Mouse (Mus musculus): ENCODE data around the gene Map3k9. TPM values are rescaled to one million over a fixed set of nuclear protein-coding genes. Genes with fewer than 3 reads are reported as not detected.

Gene Map3k9
- total and polyA plus RNA-seq, 3 experiments, result 0.11 to 0.53 TPM; not detected in 1

DNA sequence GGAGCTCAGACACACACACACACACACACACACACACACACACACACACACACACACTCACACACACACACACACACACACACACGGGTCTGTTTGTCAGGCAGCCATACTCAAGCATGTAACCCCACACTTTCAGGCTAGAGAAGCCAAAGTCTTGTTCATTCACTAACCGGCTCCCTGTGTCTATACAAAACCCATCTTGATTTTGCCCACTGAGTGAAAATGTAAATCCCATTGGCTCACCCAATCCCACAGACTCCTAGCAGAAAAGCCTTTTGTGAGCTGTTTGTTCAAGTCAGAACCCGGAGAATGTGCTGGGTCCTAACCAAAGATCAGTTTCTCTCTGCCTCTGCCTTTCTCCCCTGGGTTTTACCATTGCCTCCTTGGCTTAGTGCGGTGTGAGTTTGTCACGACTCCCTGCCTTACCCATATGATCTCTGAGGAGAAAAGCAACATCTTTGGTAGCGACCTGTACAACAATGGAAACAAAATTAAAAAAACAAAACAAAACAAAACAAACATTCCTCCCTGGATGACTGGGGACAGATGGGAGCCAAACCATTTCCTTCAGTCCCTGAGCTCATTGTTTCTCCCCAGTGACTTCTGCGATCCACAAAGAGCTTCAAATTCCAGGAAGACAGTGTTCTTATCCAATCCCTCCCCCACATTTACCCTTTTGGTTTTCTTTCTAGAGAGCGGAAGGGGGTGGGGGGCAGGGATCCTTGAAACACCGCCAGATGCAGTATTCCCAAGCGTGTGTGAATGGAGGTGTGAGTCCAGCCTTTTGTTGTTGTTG is 35.6 kb upstream of the Map3k9 start:
- DNase-seq (ENCODE audit: low spot score) (no peak), ATAC-seq (ENCODE audit: extremely low read depth, insufficient number of reproducible peaks, low FRiP score, poor library complexity, severe bottlenecking) (no peak)
- Histone ChIP-seq H3K4me1 (ENCODE audit: insufficient read depth, low read depth, low read length) (no peaks in the 10 kb centered on the region), H3K36me3 (replicated peaks) (no peaks in the 10 kb centered on the region), H3K9me3 (replicated peaks) (no peaks in the 10 kb centered on the region), H3K4me3 (ENCODE audit: low read depth, low read length) (no peak overlapping the region), H3K27me3 (ENCODE audit: insufficient read depth, low read length) (peaks cover 2% of the 10 kb centered on the region; the same call in 1 of the 2 replicates)
- TF ChIP-seq GATA1 (IDR thresholded peaks at IDR 0.05; ENCODE audit: borderline replicate concordance, low read length), result no peak
- no peak for TF ChIP-seq GATA2 (IDR thresholded peaks at IDR 0.05; ENCODE audit: borderline replicate concordance, low read depth, low read length)
- no peak for TF ChIP-seq CTCF (IDR thresholded peaks at IDR 0.05; ENCODE audit: low read depth, low read length)
- TF ChIP-seq POLR2AphosphoS5 (IDR thresholded peaks at IDR 0.05; ENCODE audit: insufficient replicate concordance, low read depth, low read length), result no peak
- TF ChIP-seq TAL1 (conservative IDR thresholded peaks at IDR 0.05; ENCODE audit: low read depth, low read length), result no peak

DNA sequence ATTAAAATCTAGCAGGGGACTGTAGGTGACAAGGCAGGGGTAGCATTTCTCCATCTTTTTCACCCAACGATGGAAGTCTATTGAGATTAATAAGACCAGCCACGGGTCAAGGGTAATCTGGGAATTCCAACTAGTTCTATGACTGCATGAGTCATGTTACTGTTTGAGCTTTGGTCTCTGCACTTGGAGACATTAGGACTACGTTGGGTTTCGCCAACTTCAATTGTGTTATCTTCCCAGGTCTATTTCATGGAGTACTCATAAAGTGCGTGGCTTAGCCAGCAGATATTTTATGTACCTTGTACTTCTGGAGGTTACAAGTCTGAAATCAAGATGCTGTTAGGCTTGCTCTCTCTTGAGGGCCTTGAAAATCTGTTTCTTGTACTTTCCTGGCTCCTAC is 33.8 kb upstream of the Map3k9 start:
- no peak for ATAC-seq (ENCODE audit: extremely low read depth, insufficient number of reproducible peaks, low FRiP score, poor library complexity, severe bottlenecking)
- Histone ChIP-seq H3K4me3 (ENCODE audit: low read depth, low read length) (no peak overlapping the region), H3K9me3 (replicated peaks) (no peaks in the 10 kb centered on the region), H3K36me3 (replicated peaks) (no peaks in the 10 kb centered on the region), H3K27me3 (ENCODE audit: insufficient read depth, low read length) (peaks cover 2% of the 10 kb centered on the region), H3K4me1 (ENCODE audit: insufficient read depth, low read depth, low read length) (no peaks in the 10 kb centered on the region)
- TF ChIP-seq POLR2AphosphoS5 (IDR thresholded peaks at IDR 0.05; ENCODE audit: insufficient replicate concordance, low read depth, low read length) (no peak), TAL1 (conservative IDR thresholded peaks at IDR 0.05; ENCODE audit: low read depth, low read length) (no peak), CTCF (IDR thresholded peaks at IDR 0.05; ENCODE audit: low read depth, low read length) (no peak), GATA2 (IDR thresholded peaks at IDR 0.05; ENCODE audit: borderline replicate concordance, low read depth, low read length) (no peak), GATA1 (IDR thresholded peaks at IDR 0.05; ENCODE audit: borderline replicate concordance, low read length) (no peak)
- DNase-seq (ENCODE audit: low spot score), result no peak

DNA sequence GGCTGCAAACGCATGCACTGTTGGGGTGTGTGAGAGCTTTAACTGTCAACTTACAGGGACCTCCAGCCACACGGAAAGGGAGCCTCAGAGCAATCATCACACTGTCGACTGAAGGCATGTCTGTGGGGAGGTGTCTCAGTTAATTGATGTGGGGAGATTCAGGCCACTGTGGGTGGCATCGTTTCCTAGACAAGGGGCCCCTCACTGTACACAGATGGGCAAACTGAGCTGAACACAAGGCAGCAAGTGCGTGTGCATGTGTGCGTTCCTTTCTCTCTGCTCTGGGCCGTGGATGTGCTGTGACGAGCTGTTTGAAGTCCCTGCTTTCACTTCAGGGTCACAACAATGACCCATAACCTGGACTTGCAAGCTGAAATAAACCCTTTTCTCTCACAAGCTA is 29.4 kb upstream of the Map3k9 start:
- H3K4me3 ChIP-seq (ENCODE audit: low read depth, low read length), result no peak overlapping the region
- no peaks in the 10 kb centered on the region for H3K9me3 ChIP-seq (replicated peaks)
- H3K4me1 ChIP-seq (ENCODE audit: insufficient read depth, low read depth, low read length), result no peaks in the 10 kb centered on the region
- ATAC-seq (ENCODE audit: extremely low read depth, insufficient number of reproducible peaks, low FRiP score, poor library complexity, severe bottlenecking) (no peak), DNase-seq (ENCODE audit: low spot score) (no peak)
- no peak for TF ChIP-seq GATA1 (IDR thresholded peaks at IDR 0.05; ENCODE audit: borderline replicate concordance, low read length)
- TF ChIP-seq CTCF (IDR thresholded peaks at IDR 0.05; ENCODE audit: low read depth, low read length), result no peak
- TF ChIP-seq POLR2AphosphoS5 (IDR thresholded peaks at IDR 0.05; ENCODE audit: insufficient replicate concordance, low read depth, low read length), result no peak
- TF ChIP-seq TAL1 (conservative IDR thresholded peaks at IDR 0.05; ENCODE audit: low read depth, low read length), result no peak
- no peak for TF ChIP-seq GATA2 (IDR thresholded peaks at IDR 0.05; ENCODE audit: borderline replicate concordance, low read depth, low read length)
- peaks cover 9% of the 10 kb centered on the region for H3K27me3 ChIP-seq (ENCODE audit: insufficient read depth, low read length)
- H3K36me3 ChIP-seq (replicated peaks), result no peaks in the 10 kb centered on the region

DNA sequence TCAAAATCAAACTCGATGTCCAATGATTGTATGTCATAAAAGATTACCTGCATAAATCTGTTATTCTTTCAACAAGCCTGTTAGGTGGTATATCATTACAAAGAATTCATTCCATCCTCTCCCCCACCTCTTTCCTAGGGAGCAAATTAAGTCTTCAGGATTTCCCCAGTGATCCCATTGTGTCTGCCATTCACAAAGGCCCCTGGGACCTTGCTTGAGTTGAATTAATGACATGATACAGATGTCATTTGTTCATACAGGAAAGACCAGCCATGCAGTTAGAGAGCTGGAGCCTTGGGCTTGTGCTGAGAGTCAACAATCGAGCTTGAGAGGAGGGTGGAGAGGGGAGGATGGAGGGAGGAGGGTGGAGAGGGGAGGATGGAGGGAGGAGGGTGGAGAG is 27.6 kb upstream of the Map3k9 start:
- Histone ChIP-seq H3K27me3 (ENCODE audit: insufficient read depth, low read length) (peaks cover 7% of the 10 kb centered on the region), H3K4me3 (ENCODE audit: low read depth, low read length) (no peak overlapping the region), H3K9me3 (replicated peaks) (no peaks in the 10 kb centered on the region), H3K4me1 (ENCODE audit: insufficient read depth, low read depth, low read length) (no peaks in the 10 kb centered on the region), H3K36me3 (replicated peaks) (no peaks in the 10 kb centered on the region)
- TF ChIP-seq GATA2 (IDR thresholded peaks at IDR 0.05; ENCODE audit: borderline replicate concordance, low read depth, low read length) (no peak), GATA1 (IDR thresholded peaks at IDR 0.05; ENCODE audit: borderline replicate concordance, low read length) (no peak), CTCF (IDR thresholded peaks at IDR 0.05; ENCODE audit: low read depth, low read length) (no peak), POLR2AphosphoS5 (IDR thresholded peaks at IDR 0.05; ENCODE audit: insufficient replicate concordance, low read depth, low read length) (no peak), TAL1 (conservative IDR thresholded peaks at IDR 0.05; ENCODE audit: low read depth, low read length) (no peak)
- no peak for ATAC-seq (ENCODE audit: extremely low read depth, insufficient number of reproducible peaks, low FRiP score, poor library complexity, severe bottlenecking)
- no peak for DNase-seq (ENCODE audit: low spot score)

DNA sequence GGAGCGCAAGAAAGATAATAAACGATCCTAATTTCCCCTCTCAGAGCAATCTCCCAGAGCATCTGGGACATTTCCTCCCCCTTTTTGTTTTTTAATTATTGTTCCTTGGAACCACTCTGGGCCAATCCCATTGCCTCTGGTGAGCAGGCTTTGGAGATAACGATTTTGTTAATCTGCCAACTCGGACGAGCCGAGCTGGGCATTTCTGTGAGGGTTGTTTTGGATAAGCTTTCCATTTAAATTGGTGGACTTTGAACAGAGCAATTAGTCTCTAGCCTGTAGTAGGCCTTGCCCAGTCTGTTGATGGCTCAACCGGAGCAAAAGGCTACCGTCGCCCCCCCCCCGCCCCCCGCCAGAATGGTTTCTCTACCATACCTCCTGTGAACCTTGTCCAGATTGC is 27.0 kb upstream of the Map3k9 start:
- TF ChIP-seq GATA2 (IDR thresholded peaks at IDR 0.05; ENCODE audit: borderline replicate concordance, low read depth, low read length) (no peak), POLR2AphosphoS5 (IDR thresholded peaks at IDR 0.05; ENCODE audit: insufficient replicate concordance, low read depth, low read length) (no peak), CTCF (IDR thresholded peaks at IDR 0.05; ENCODE audit: low read depth, low read length) (no peak), TAL1 (conservative IDR thresholded peaks at IDR 0.05; ENCODE audit: low read depth, low read length) (no peak), GATA1 (IDR thresholded peaks at IDR 0.05; ENCODE audit: borderline replicate concordance, low read length) (no peak)
- DNase-seq (ENCODE audit: low spot score), result no peak
- Histone ChIP-seq H3K4me3 (ENCODE audit: low read depth, low read length) (no peak overlapping the region), H3K27me3 (ENCODE audit: insufficient read depth, low read length) (peaks cover 7% of the 10 kb centered on the region), H3K4me1 (ENCODE audit: insufficient read depth, low read depth, low read length) (no peaks in the 10 kb centered on the region), H3K36me3 (replicated peaks) (no peaks in the 10 kb centered on the region), H3K9me3 (replicated peaks) (no peaks in the 10 kb centered on the region)
- no peak for ATAC-seq (ENCODE audit: extremely low read depth, insufficient number of reproducible peaks, low FRiP score, poor library complexity, severe bottlenecking)

DNA sequence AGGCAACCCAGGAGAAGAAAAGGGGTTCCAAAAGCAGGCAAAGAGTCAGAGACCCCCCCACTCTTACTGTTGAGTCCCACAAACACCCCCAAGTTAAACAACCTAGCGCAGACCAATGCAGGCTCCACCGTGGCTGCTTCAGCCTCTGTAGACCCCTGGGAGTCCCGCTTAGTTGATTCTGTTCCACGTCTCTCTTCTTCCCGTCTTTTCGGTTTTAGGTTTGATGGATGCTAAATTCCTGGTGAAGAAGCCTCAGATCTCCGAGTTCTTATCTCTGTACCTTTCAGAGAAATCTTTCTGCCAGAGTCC is 26.5 kb upstream of the Map3k9 start:
- H3K36me3 ChIP-seq (replicated peaks), result no peaks in the 10 kb centered on the region
- TF ChIP-seq GATA2 (IDR thresholded peaks at IDR 0.05; ENCODE audit: borderline replicate concordance, low read depth, low read length), result no peak
- TF ChIP-seq GATA1 (IDR thresholded peaks at IDR 0.05; ENCODE audit: borderline replicate concordance, low read length), result no peak
- TF ChIP-seq TAL1 (conservative IDR thresholded peaks at IDR 0.05; ENCODE audit: low read depth, low read length), result no peak
- TF ChIP-seq CTCF (IDR thresholded peaks at IDR 0.05; ENCODE audit: low read depth, low read length), result no peak
- TF ChIP-seq POLR2AphosphoS5 (IDR thresholded peaks at IDR 0.05; ENCODE audit: insufficient replicate concordance, low read depth, low read length), result no peak
- H3K4me1 ChIP-seq (ENCODE audit: insufficient read depth, low read depth, low read length), result no peaks in the 10 kb centered on the region
- H3K27me3 ChIP-seq (ENCODE audit: insufficient read depth, low read length), result peaks cover 7% of the 10 kb centered on the region
- no peak for ATAC-seq (ENCODE audit: extremely low read depth, insufficient number of reproducible peaks, low FRiP score, poor library complexity, severe bottlenecking)
- DNase-seq (ENCODE audit: low spot score), result no peak
- no peaks in the 10 kb centered on the region for H3K9me3 ChIP-seq (replicated peaks)
- no peak overlapping the region for H3K4me3 ChIP-seq (ENCODE audit: low read depth, low read length)

Data from G1E (cell line).